Mouse (Mus musculus) gastrocnemius, postnatal 25 days (tissue): ENCODE data around the gene Ostn. TPM values are rescaled to one million over a fixed set of nuclear protein-coding genes. Genes with fewer than 3 reads are reported as not detected.
"Not testable (repeated sequence)": the region's sequence is repeated elsewhere in the genome, so short reads cannot be mapped to it uniquely, and the experiment has no call there.

Source experiments
- DNase-seq: peaks from one replicate; pipeline ENCODE4 v3.0.0; 2022
- long read RNA-seq, 2 experiments: library from polyadenylated mRNA; stranded (forward); transcript quantifications; one replicate each; pipeline ENCODE4 v2.0.0; 2021
- total RNA-seq, 2 experiments: library from RNA; stranded (reverse); gene quantifications; 1 replicate in 1 of 2; 2 replicates in 1 of 2; pipeline ENCODE4 v1.2.3; 2021

The Ostn gene
- 1 to 10 TPM; 1.4 to 2.7 TPM for total RNA-seq
- long read RNA-seq, experiment 1, transcript Ostn-201 (5 exons, 1,423 nt): major isoform, 6 of 6 reads
- long read RNA-seq, experiment 1, partial matches to known transcripts: 0 of 6 reads
- long read RNA-seq, experiment 1, other reads (novel, unspliced or antisense): 0 of 6 reads
- long read RNA-seq, experiment 2, transcript Ostn-201 (5 exons, 1,423 nt): major isoform, 8 of 10 reads
- long read RNA-seq, experiment 2, partial matches to known transcripts: 2 of 10 reads
- long read RNA-seq, experiment 2, other reads (novel, unspliced or antisense): 0 of 10 reads

DNA sequence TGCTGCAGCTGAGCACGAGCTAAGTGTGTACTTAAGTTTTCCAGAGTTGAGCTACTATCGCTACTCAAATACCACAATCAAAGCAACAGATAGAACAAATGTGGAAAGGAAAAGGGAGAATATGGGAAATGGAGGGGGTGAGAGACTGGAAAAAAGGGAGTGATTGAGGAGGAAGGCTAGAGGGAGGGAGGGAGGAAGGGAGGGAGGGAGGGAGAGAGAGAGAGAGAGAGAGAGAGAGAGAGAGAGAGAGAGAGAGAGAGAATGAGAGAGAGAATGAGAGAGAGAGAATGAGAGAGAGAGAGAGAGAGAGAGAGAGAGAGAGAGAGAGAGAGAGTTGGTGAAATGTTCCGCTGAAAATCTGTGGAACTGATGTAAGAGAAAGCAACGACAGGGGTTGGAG lies at the start of gene Ostn:
Ostn (plus strand) TSS at position 301 of the 400 bp plus-strand sequence.
- DNase-seq: not testable (repeated sequence)

GRCm38 (mm10) chr16:27268748-27269147 lies 38.5 kb upstream of the Ostn start:
- no peak for DNase-seq

DNA sequence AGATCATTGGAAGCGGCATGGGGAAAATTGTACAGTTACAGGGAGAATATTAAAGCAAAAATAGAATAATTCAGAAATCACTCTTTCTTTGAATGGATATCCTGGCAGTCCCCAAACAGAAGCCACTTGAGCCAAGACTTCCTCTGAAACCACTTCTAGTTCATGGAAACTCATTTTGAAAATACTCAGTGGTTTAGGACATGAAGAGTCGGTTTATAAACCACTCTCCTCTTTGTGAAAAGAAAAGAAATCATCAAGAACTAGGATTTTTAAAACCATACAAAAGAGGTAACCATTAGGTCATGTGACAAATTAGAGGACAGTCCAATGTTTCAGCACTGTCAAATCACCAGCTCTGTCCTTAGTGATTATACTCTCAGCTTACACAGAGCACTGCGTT lies 19.9 kb upstream of the Ostn start:
- no peak for DNase-seq

DNA sequence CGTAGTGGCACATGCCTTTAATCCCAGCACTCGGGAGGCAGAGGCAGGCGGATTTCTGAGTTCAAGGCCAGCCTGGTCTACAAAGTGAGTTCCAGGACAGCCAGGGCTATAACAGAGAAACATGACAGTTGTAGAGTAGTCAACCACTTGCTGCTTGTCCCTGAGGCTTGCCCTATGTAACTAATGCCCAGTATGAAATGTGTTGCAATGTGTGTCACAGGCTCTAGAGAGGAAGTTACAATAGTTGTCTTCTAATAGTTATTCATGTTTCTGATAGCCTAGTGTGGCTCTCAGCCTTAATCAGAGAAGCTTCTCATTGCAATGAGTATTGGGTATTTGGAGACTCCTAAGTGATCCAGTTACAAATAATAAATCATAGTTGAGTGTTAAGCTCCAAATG lies 10.8 kb upstream of the Ostn start:
- DNase-seq: no peak

GRCm38 (mm10) chr16:27296929-27297328 lies 10.4 kb upstream of the Ostn start:
- no peak for DNase-seq

DNA sequence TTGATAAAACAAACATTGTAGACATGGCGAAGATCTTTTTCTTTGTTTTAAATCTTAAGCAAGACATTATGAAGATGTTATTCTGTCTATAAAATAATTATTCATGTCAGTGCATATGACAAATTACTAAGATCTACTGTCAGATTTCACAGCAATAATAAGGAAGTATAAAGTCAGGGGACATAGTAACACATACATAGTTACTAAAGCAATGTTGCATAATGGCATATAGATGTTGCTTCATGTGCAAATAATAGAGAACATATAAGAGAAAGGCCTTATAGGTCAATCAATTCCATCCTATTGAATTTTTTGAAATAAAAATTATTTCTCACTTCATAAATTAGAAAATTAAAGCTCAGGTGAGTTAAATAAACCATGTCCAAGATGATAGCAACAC lies 11.8 kb downstream of the Ostn start:
- no peak for DNase-seq

GRCm38 (mm10) chr16:27322047-27322446 lies 14.8 kb downstream of the Ostn start:
- no peak for DNase-seq

DNA sequence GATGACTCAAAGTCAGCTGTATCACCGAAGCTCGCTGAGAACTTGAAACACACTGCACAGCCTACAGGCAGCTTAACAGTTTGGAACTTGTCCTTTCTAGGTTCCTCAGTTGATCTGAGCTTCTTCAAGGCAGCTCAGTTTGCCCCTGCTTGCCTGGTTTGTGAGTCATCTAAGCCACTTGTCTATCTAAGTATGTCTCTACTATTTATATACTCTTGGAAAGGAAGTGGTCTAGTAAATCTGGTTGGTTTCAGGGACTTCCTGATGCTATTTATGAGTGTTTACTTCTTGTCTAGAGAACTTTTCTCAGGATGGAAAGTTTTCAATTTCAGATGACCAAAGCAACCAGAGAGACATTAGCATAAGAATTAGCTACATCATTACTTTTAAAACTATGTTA lies 19.2 kb downstream of the Ostn start:
- DNase-seq: no peak

- DNase-seq: no peak
Observed at GRCm38 (mm10) chr16:27347521-27347920, 40.2 kb downstream of the Ostn start.

DNA sequence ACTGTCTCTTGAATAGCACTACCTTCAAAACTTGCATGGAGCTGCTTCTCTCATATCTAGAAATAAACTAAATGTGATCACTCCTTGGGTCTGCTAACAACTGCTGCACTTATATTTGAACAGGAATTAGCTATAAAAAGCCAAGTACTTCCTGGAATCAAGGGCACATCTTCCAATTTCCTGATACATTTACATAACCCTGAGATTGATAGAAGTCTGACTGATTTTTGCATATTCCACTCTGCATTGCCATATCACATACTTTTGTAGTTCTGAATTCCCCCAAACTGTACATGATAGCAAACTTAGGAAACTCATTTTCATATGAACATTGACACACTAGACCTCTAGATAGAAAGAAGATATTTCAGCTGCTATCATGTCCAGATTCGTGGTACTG lies 41.1 kb downstream of the Ostn start:
- no peak for DNase-seq

DNA sequence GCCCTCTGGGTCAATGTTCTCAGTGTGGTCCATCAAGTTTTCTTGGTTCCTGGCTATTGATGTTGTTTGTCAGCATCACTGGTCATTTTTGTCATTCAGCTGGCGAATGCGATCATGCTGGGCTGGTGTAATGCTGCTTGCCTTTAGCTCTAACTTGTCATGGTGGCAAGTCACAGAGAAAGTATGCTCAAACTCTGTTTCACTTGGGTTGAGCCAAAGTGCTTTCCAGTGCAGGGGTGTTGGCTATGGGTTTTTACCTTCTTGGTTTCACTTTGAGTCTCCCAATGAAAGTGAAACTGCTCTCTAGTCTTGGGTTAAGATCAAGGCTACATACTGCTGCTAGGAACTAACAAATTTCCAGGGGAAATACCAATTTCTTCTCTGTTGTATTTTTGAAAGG lies 41.9 kb downstream of the Ostn start:
- DNase-seq: no peak

- DNase-seq: no peak
Observed at GRCm38 (mm10) chr16:27349878-27350532, 42.7 kb downstream of the Ostn start.

GRCm38 (mm10) chr16:27354464-27354863 lies 47.2 kb downstream of the Ostn start:
- DNase-seq: no peak

GRCm38 (mm10) chr16:27360059-27360458 lies 52.8 kb downstream of the Ostn start:
- no peak for DNase-seq

DNA sequence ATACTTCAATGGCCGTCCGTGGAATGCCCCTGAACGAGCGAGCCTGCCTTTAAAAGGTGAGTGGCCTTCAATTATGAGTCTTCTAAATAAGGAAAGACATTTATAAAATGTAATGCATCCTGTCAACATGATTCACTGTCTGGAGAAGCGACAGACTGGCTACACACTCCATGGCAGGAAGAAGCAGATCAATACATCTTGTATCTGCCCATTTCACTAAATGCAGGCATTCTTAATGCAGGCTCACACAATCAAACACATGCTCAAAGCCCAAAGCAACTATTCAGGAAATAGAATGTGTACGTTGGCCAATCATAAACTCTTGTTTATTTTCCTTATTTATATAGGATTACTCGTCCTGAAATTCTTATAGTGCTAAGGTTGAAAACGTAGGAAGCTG lies 62.9 kb downstream of the Ostn start, which contains the start of gene Uts2b:
Uts2b (minus strand) TSS at position 49 of the 400 bp plus-strand sequence.
- DNase-seq: no peak

- DNase-seq: no peak
Observed at GRCm38 (mm10) chr16:27370700-27371099, 63.4 kb downstream of the Ostn start.

- no peak for DNase-seq
Observed at GRCm38 (mm10) chr16:27374139-27374538, 66.8 kb downstream of the Ostn start.

GRCm38 (mm10) chr16:27375318-27375717 lies 68.0 kb downstream of the Ostn start:
- no peak for DNase-seq

- no peak for DNase-seq
Observed at GRCm38 (mm10) chr16:27376556-27376955, 69.3 kb downstream of the Ostn start.

- DNase-seq: no peak
Observed at GRCm38 (mm10) chr16:27382217-27382616, 74.9 kb downstream of the Ostn start.

- no peak for DNase-seq
Observed at GRCm38 (mm10) chr16:27384893-27385603, 77.8 kb downstream of the Ostn start.

DNA sequence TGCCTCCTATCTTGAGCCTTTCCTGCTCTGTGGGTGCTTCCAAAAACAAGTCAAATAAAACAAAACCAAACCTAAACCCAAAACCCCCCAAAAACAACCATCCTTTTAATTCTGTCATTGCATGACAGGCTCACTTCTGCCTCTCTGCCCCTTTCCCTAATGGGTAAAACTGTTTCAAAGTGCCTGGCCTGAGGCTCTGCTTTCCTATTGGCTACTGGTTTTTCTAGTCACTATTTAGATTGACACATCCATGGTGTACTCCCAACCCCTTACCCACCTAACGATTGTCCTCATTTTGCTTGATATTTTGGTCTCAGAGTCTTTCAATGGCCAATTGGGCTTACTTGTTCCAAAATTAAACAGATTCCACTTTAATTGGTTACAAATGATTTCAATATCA lies 78.4 kb downstream of the Ostn start:
- DNase-seq: no peak

DNA sequence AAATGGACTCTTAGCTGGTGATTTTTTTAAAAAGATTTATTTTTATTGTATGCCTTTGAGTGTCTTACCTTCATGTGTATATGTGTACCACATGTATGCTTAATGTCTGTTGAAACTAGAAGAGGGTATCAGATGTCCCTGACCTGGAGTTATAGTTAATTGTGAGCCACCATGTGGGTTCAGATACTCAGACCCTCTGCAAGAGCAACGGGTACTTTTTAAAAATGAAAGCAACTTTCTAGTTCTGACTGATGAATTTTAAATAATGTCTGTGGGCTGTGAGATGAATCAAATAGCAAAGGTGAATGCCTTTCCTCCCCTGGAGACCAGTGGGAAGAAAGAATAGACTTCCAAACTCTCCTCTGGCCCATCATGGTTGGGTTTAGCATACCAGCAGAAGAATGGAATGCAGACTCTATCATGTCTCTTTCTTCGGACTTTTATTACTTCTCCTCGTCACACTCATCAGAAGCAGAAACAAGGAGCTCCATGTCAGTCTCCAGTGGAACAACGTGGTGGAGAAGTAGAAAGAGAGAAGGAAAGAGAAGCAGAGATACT lies 79.6 kb downstream of the Ostn start:
- DNase-seq: no peak
